Mouse (Mus musculus) thymus, adult 2 months (tissue): ENCODE measurements at regions not wholly inside any gene's neighbourhood (a gene's known extent, or its start where the extent isn't known, plus 50 kb on each side); places are given as distances from the start of the nearest gene placed in this dataset.

Experiments
- CTCF ChIP-seq: fragments of 200-500 bp; IDR thresholded peaks from 2 replicates; pipeline ENCODE4 v1.5.1; 2012; ENCODE audit warnings: mild to moderate bottlenecking, control low read depth, low read length, moderate library complexity, borderline replicate concordance; ENCODE audit not compliant: control insufficient read depth, poor library complexity, insufficient read depth; ENCODE audit errors: extremely low read depth
- POLR2A ChIP-seq: fragments of 200-500 bp; IDR thresholded peaks from 2 replicates; pipeline ENCODE4 v1.6.1; 2012; ENCODE audit warnings: mild to moderate bottlenecking, low read length, control low read depth, moderate library complexity; ENCODE audit not compliant: control insufficient read depth, poor library complexity, insufficient read depth; ENCODE audit errors: extremely low read depth

- no peak for TF ChIP-seq CTCF
- no peak for TF ChIP-seq POLR2A
These were observed 96.2 kb upstream of the Tnp1 start for GRCm38 (mm10) chr1:73111911-73112310.
